Mouse (Mus musculus) MEL-GATA-1-ER (cell line): ENCODE measurements around the gene Thsd4.
A peak's percentile ranks its signal among the peaks of the same experiment; 100 is the strongest.

Source experiments
- DNase-seq: peaks from one replicate; pipeline ENCODE4 v3.0.0-alpha.2; 2012; ENCODE audit warnings: low read depth; ENCODE audit errors: extremely low read depth

Gene Thsd4

DNA sequence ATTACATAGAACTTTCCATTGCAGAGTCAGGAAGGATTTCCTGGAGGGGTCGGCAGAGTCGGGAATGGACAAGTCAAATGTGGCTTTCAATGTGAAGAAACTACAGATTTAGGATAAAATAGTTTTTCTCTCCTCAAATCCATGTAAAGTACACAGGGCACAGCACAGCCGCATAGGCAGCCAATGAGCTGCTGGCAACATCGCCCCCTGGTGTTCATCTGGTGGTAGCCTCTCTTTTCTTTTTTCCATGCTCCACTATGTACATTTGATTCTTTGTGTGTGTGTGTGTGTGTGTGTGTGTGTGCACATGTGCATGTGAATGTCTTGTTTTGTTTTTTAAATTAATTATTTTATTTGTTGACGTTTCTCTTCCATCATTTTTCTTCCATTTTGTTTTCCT lies 433.7 kb downstream of the Thsd4 start:
- DNase-seq = peak; percentile 11

DNA sequence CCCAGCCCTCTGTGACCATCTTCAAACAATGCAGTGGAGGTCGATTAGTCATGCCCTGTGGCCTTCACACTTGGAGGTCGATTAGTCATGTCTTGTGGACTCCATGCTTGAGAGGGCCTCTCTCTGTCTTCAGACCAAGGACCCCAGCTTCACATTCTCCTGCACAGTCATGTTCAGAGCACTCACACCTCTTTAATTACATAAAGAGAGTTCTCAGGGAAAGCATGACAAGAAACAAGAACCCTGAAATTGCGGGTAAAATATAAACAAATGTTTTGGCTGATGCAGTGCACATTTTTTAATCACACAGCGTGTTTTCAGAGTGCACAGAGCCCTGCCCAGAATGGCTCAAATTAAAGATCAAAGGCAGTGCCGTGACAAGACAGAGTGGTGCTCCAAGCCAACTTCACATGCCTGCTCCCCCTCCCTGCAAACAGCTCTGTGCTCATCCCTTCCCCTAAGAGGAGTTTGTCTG lies 439.7 kb downstream of the Thsd4 start:
- no peak for DNase-seq

DNA sequence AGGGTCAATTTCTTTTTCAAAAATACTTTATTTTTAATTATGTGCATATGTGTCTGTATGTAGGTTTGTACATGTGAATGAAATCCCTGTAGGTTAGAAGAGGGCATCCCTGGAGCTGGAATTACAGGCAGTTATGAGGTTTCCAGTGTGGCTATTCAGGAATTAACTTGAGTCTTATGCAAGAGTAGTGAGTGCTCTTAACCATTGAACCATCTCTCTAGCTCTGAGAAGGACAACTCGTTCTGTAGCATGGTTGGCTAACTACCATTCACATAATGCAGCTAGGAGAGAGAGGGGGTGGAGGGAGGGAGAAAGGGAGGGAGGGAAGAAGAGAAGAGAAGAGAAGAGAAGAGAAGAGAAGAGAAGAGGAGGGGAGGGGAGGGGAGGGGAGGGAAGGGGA lies 444.1 kb downstream of the Thsd4 start:
- DNase-seq = no peak

DNA sequence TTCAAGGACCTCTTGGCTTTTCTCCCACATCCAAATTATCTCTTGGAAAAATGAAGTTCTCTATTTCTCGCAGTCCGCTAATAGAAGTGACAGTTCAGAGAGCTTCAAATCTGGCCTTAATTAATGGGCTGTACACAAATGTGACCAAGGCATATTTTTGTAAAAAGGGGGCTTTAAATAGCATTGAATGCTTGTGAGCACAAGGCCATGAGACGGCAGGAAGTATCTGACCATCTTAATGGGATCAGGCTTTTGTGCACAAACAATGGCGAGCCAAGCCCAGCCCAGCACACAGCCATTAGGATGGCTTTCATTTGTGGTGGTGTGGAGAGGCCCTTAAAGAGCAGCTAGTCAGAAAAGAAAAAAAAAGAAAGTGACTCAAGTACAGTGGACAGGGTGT lies 445.4 kb downstream of the Thsd4 start:
- no peak for DNase-seq

DNA sequence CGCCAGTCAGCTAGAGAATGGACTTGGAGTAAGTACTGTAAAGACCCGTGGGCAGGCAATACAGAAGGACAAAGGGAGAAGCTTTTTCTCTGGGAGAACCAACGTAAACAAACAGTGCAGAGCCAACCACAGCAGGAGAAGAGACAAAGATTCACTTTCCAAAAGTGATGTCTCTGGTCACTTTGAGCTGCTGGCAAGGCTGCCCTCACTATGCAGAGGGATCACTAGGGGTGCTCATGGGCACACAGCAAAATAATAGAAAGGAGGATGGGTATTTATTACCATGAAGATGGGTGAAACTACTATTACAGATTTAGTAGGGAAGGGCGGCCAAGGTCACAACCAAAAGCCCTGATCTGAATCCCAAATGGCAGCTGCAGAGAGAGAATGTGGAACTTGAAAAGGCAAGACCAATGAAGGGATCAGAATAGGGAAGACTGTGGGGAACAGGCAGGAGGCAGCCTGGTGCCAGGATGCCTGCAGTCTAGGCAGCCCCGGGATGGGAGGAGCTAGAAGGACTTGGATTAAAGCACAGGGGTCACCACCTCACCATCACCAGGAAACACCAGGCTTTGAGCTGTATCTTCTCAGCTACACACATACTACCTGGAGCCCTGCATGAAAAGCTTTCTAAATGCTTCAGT lies 450.1 kb downstream of the Thsd4 start:
- DNase-seq = no peak

DNA sequence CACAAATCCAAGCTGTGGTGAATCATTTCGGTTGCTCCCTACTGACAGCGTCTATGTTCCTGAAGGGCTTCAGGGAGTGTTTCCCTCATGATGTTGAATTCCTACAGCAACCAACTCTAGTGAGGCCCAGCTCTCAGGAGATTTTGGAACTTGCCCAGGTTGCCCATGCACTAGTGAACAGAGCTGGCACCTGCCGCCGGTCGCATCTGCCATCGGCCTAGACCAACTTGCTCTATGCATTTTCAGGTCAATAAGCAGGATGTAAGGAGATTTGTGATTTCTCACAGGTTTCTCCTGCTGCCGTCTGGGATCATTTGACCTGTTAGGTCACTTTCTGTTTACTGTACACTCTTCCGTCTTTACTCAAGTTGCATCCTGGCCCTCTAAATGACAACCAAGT lies 454.6 kb downstream of the Thsd4 start:
- no peak for DNase-seq

DNA sequence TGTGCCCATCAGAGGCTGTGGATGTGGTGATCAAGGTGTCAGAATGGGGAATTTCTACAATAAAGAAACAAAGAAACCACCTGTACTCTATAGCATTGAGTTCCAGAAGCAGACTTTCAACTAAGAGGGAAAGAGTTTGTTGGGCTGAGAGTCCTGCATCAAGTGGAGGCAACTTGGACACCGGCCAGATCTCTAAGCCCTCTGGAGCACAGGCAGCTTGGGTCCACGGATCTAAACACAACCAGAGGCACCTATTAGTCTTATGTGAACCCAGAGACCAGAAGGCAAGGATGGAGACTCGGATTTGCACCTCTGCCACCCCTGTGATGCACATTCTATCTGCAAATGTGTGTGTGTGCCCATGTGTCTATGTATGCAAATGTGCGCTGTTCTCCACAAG lies 456.7 kb downstream of the Thsd4 start:
- DNase-seq = no peak

DNA sequence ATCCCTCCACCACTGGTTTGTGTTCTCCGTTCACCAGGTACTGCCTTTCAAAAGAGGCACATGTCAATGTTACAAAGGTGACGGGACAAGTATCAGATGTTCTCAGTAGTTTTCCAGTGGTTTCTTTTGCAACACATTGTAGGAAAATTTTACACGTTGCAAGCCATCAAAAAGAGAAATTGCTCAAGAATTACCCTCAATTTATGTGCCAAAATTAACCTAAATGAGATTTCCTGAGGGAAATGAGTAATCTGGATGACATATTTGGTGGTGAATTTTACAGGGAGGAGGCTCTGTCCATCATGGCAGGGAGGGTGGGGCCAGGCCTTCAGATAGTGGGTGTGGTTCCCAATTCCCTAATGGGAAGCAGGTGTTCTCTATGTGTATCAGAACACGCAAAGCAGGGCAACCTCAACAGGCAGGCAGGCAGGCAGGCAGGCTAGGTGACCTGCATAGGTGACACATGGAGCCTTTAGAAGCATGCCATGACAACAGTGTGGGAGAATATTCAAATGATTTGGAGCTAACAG lies 458.6 kb downstream of the Thsd4 start:
- DNase-seq = no peak

DNA sequence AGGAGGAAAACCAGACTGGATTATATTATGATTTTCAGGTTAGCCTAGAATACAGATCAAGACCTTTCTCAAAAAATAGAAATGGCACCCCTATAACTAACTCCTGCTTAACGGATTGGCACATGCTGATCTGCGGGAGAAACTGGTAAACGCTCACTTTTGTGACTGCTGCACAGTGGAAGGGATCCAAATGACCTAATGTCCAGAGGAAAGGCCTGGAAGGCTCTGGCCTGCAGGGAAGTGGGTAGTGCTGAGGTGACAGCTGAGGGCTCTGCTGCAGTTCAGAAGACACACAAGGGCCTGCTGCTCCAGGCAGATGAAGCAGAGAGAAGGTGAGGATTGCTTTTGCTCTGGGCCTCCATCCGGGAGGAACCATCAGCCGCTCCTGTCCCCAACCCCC lies 465.7 kb downstream of the Thsd4 start:
- no peak for DNase-seq

DNA sequence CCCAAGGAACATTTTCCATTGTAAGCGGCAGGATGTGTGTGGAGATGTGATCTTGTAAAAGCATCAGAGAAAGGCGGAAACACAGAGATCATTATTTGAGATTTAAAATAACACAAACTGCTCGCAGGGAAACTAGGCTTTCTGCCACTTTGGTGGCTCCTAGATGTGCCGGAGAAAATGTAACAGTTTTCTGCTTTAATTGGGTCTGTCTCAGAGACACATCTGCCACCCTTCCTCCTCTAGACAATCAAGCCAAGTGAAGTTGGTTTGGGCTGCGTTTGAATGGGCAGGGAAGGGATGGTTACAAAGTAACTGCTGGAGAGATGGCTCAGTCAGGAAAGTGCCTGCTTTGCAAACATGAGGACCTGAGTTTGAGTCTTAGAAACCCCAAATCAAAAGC lies 466.9 kb downstream of the Thsd4 start:
- DNase-seq = no peak

DNA sequence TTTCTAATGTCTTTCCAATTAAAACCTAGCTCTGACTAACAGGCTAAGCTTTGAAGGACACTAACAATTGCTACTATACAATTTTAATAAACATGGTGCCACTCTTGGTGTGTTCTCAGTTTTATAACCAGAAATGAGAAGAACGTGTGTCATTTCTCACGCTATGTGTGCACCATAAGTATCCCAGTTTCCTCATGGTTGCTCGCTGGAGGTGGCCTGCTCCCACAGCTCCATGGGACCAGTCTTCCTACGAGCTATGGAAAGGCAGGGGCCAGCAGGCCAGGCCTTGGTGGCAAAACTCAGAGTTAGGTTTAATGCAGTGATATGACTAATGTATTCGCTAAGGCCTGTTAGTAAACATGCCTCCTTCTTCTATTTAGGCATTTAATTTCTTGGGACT lies 468.7 kb downstream of the Thsd4 start:
- DNase-seq = no peak

DNA sequence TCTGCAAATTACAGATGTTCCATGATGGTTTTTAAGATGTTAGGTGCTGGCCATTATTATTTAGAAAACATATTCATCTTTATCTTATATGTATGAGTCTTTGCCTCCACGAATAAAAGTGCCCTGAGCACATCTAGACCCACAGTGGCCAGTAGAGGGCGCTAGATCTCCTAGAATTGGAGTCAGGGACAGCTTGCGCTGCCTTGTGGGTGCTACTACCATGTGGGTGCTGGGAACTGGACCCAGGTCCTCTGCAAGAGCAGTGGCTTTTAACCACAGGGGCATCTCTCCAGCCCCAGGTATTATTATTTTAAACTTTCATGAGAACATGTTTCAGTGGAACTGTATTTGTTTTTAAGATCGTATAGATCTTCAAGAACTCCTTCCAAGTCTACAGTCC lies 469.4 kb downstream of the Thsd4 start:
- no peak for DNase-seq

DNA sequence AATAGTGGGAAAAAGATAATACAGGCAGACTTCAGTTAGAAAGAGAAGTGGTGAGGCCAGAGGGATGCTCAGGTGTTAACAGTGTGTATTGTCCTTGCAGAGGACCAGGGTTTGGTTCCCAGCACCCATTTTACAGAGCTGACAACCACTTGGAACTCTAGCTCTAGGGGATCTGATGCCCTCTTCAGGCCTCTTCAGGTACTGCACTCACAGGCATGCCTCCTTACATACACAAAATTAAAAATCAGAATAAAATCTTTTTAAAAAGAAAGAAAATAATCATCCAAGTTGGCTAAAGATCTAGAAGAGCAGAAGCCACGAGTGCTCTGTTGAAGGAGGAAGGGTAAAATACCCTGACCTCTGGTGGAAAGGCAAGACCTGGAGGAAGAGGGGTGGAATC lies 478.7 kb downstream of the Thsd4 start:
- DNase-seq = no peak

DNA sequence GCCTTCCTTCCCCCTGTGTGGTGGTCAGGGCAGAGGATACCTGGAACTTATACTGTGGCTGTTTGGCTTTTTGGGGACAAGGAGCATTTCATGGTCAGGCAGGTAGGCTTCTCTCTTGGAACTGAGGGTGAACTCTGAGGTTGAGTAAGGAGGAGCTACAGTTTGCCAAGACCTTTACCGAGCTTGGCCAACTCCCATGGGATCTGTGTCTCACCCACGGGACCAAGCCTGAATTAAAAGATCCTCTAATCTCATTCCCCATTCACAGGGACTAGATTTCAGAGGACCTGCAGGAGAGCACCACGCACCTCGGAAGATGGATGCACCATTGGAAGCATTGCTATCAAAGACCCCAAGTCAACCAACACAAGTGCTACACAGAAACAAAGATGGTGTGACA lies 487.0 kb downstream of the Thsd4 start:
- DNase-seq = no peak

DNA sequence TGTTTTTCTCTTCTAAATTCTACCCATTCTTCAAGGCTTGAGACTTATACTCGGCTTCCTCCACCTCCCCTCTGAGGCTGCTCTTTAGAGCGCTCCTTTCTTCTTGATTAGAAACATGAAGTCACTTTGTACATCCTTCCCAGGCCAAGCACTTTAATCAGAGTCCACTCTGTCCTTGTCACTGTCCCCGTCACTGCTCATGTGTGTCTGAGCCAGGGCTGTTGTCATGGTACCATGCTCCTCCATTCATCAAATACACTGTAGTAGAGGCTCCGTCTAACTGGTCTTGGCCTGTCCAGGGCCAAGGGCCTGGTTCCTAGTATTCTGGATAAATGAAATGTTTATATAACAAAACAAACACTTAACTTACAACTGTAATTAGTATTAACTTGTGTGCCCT lies 494.6 kb downstream of the Thsd4 start:
- DNase-seq = no peak

DNA sequence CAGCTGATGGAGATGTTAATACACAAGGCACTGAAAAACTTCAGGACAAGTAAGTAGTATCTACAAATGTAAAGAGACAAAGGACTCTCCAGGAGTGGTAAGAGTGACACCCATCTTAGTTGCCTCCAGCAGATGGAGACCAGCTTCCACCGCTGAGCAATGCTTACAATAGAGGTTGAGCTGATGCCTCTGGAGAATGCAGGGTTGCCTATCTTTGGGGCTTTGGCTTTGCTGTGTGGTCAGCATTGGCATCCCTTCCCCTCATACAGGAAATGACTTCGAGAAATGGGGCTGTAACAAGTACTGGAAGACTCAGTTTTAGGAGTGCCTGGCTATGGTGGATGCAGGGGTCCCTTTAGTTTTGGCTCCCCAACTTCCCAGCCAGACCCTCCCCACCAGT lies 495.1 kb downstream of the Thsd4 start:
- DNase-seq = no peak

DNA sequence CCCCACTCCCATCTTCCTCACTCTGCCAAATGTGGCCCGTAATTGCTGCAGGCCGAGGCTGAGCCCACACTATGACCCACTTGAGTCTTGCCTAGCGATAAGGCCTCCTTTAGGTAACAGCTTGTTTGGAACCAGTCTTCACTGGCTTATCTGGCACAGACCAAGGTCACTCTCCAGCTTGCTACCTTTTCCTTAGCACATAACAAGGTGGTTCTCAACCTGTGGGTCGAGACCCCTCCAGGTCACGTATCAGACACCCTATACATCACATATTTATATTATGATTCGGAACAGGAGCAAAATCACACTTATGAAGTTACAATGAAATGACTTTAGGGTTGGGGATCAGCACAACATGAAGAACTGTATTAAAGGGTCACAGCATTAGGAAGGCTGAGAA lies 495.9 kb downstream of the Thsd4 start:
- no peak for DNase-seq

DNA sequence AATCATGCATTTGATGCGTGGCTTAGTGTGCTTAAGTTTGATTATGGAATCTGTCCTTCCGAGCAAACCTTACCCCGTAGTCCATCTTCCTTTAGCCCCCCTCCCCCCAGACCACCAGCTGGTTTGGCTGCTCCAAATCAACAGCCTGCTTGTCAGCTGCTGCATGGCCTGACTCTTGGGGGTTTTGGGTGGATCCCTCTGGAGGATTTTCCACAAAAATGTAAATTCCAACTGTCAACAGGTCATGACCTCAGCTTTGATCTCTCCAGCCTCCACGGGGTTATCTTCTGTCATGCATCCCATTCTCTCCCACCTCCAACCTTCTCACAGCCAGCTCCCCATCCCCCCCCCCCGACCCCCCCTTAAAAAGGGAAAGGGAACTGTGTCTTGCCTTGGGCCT lies 496.9 kb downstream of the Thsd4 start:
- DNase-seq = no peak

DNA sequence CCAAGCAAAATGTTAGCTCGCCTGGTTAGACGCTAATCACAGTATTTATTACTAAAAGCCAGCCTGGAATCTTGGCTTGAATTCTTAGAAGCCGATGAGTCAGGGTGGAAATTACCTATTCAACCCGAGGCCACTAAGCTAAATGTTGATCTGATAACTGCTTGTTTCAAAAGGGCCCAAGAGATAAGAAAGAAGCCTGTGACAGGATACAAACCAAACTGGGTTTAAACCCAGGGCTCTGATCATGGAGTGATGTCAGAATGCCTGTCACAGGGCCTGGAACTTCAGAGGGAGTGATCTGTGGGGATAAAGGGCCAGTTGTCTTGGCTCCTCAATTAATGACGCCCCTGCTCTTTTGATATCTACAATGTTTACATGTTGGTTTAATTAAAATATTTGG lies 497.3 kb downstream of the Thsd4 start:
- DNase-seq = no peak

DNA sequence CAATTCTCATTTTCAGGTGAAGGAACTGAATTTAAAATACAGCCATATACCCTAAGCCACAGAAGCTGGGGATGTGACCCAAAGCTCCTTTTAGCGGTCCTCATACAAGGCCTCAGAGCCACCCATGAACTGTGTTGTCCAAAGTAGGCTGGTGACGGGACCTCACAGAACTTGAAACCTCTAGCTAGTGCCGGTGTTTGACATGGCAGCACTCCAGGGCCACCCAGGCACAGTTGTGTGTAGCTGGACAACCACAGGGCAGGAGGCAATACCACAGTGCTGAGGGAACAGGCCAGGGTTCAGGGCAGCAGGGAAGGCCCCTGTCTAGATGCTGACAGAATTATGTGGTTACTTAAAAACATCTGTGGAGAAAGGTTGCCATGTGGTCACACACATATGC lies 499.5 kb downstream of the Thsd4 start:
- DNase-seq = no peak

DNA sequence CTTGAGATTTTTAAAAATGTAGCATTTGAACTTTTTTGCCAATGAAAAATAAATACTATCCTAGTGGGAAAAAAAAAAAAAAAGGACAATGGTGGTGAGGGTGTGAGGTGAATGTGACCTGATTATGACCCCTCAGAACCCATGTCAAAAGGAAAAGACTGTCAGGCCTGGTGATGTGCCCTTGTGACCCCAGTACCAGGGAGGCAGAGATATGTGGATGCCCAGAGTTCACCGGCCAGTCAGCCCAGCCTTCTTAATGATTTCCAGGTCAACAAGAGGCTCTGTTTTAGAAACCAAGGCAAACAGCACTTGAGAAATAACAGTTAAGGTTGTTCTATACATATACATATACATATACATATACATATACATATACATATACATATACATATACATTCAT lies 501.4 kb downstream of the Thsd4 start:
- DNase-seq = no peak

DNA sequence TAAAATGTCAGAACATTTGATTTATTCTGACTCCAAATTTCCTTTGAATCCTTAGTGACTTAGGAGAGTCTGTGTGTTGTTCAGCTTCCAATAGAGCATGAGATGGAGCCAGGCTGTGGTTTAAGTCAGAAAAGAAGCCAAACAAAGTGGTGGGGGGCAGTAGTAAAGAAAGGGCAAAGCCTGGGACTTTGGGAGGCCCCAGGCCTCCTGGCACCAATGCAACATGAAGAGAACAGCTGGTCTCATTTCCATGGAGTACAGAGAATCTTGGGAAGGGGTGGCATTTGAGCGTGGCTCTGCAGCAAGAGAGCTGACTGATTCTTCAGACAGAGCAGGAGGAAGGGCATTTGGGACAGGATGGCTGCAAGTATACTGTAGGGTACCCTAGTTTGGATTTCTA lies 511.6 kb downstream of the Thsd4 start:
- no peak for DNase-seq

DNA sequence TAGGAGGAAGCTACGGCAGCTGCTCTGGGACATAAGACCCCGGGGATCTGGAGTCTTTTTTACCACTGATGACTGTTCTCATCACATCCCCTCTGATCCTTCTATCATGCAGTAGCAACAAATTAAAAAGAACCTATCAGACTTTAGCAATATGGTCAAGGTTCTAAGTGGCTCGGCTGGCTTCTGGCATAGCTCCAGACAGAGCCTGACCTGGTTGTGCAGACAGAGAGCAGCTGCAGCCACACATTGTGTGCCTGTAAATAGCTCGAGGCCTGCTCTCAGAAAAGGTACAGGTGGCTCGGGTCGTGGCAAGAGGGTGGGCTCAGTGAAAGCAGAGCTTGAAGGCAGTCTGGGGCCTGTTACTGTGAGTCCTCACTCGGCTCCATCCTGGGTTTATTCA lies 512.9 kb downstream of the Thsd4 start:
- no peak for DNase-seq

DNA sequence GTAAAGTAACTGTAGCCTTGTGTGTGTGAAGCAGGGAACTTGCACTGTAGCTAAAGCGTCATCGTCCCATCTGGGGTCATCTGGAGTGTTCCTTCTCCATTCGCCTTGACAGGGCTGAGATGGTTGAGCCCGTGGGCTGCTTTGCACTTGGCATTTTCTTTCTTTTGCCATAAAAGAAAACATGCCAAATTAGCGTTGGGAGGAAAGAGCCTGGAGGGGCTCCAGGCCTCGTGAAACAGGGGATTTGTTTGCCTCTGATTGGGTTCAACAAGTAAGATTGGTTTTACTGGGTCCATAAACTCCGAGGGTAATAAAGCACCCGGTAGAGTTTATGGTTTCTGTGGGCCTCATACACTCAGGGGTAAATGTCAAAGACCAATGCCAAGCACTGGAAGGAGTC lies 519.5 kb downstream of the Thsd4 start:
- no peak for DNase-seq
